Mouse (Mus musculus) retina, postnatal 7 days (tissue): Measurements from ENCODE around the gene Gm10318.

Experiments
- DNase-seq: peaks from one replicate; pipeline ENCODE4 v3.0.0-alpha.2; 2012; ENCODE audit warnings: low read depth, low spot score

Gm10318 gene

GRCm38 (mm10) chr10:77852559-77852958 lies at the start of gene Gm10318:
TSS of gene Gm10318 (plus strand) at chr10:77852859.
- DNase-seq, result no peak

- no peak for DNase-seq
Observed at GRCm38 (mm10) chr10:77804095-77804494, 48.6 kb upstream of the Gm10318 start.

GRCm38 (mm10) chr10:77811743-77812142 lies 40.9 kb upstream of the Gm10318 start, which contains the start of gene Gm9507:
TSS of gene Gm9507 (minus strand) at chr10:77811843.
- DNase-seq, result no peak

GRCm38 (mm10) chr10:77814382-77814781 lies 38.3 kb upstream of the Gm10318 start, which contains the start of gene Gm2696:
TSS of gene Gm2696 (plus strand) at chr10:77814682.
- no peak for DNase-seq

GRCm38 (mm10) chr10:77815514-77815913 lies 37.1 kb upstream of the Gm10318 start:
- DNase-seq, result peak; percentile 5

- DNase-seq, result no peak
Observed at GRCm38 (mm10) chr10:77818523-77818922, 34.1 kb upstream of the Gm10318 start.

- DNase-seq, result no peak
Observed at GRCm38 (mm10) chr10:77819203-77819602, 33.5 kb upstream of the Gm10318 start.

GRCm38 (mm10) chr10:77826951-77827350 lies 25.7 kb upstream of the Gm10318 start, which contains the start of gene Krtap10-4:
TSS of gene Krtap10-4 (minus strand) at chr10:77827095.
- no peak for DNase-seq

GRCm38 (mm10) chr10:77835647-77836046 lies 17.0 kb upstream of the Gm10318 start, which contains the start of gene Krtap10-10:
TSS of gene Krtap10-10 (plus strand) at chr10:77835947.
- DNase-seq, result no peak

GRCm38 (mm10) chr10:77839006-77839405 lies 13.7 kb upstream of the Gm10318 start:
- no peak for DNase-seq

- DNase-seq, result no peak
Observed at GRCm38 (mm10) chr10:77846503-77846902, 6.2 kb upstream of the Gm10318 start, which contains the start of gene Gm36176. TSS of gene Gm36176 (plus strand) at chr10:77846803.

- DNase-seq, result no peak
Observed at GRCm38 (mm10) chr10:77846961-77847360, 5.7 kb upstream of the Gm10318 start.

GRCm38 (mm10) chr10:77847538-77847937 lies 5.1 kb upstream of the Gm10318 start:
- no peak for DNase-seq

GRCm38 (mm10) chr10:77861675-77862074 lies 9.0 kb downstream of the Gm10318 start, which contains the start of gene Gm3285:
TSS of gene Gm3285 (plus strand) at chr10:77861975.
- DNase-seq, result no peak

- no peak for DNase-seq
Observed at GRCm38 (mm10) chr10:77864067-77864761, 11.6 kb downstream of the Gm10318 start.

GRCm38 (mm10) chr10:77864762-77865143 lies 12.1 kb downstream of the Gm10318 start:
- DNase-seq, result no peak

- no peak for DNase-seq
Observed at GRCm38 (mm10) chr10:77867546-77867945, 14.9 kb downstream of the Gm10318 start.

GRCm38 (mm10) chr10:77869651-77870050 lies 17.0 kb downstream of the Gm10318 start:
- DNase-seq, result no peak

GRCm38 (mm10) chr10:77878985-77879384 lies 26.3 kb downstream of the Gm10318 start:
- no peak for DNase-seq

- DNase-seq, result no peak
Observed at GRCm38 (mm10) chr10:77880305-77880704, 27.6 kb downstream of the Gm10318 start.

GRCm38 (mm10) chr10:77882553-77882952 lies 29.9 kb downstream of the Gm10318 start:
- no peak for DNase-seq

- DNase-seq, result no peak
Observed at GRCm38 (mm10) chr10:77886007-77886747, 33.5 kb downstream of the Gm10318 start.
